18 mouse cellular contexts compared by ENCODE assay signal in the genomic region with DNA sequence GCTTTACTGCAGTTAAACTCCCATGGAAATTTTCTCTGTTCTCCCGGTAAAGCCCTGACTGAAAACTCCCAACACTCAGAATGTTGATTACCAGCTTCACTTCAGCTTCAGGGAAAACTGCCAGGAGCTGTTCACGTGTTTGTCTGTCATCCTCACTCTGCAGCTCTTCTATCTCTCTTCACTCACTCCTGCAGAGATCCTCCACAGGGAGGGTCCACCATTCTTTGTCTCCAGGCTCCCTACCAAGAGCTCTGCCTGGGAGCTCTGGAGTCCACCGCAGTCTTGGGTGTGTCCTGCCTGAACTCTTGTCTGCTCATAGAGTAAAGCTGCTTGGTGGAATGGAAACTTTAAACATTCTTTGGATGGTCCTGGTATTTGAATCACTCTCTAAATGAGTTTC. TPM values are rescaled to one million over a fixed set of nuclear protein-coding genes. Genes with fewer than 3 reads are reported as not detected.
DNase-seq lines count a peak whose midpoint lies in the region; ATAC-seq and TF ChIP-seq lines count a peak whose summit lies in the region.
"Had no signal": no experiment of that assay in that cellular context is flagged by ENCODE, and none has a peak within 500 bp of the region (broad histone marks: within the 10 kb centered on the region; RNA-seq: fewer than 3 reads in every experiment).

No protein-coding gene starts in this region.

- no peaks in the 10 kb centered on the region for H3K36me3 ChIP-seq in heart, embryonic 16.5 days (ENCODE audit: control insufficient read depth, insufficient read depth)
- no peaks in the 10 kb centered on the region for H3K36me3 ChIP-seq in stomach, embryonic 16.5 days (ENCODE audit: control insufficient read depth, insufficient read depth, low read length)
- H3K36me3 ChIP-seq in stomach, postnatal 0 days (ENCODE audit: control insufficient read depth, insufficient read depth, low read length), result no peaks in the 10 kb centered on the region
- H3K36me3 ChIP-seq in embryonic facial prominence, embryonic 15.5 days, result no peaks in the 10 kb centered on the region
- H3K36me3 ChIP-seq: hindbrain, embryonic 13.5 days; liver, embryonic 15.5 days had no signal

- TF ChIP-seq EP300 in stomach, postnatal 0 days (optimal IDR thresholded peaks at IDR 0.05), result no peak

- TF ChIP-seq CTCF in stomach, postnatal 0 days (IDR thresholded peaks at IDR 0.05; ENCODE audit: low read depth), result no peak

- H3K4me3 ChIP-seq in heart, embryonic 16.5 days (ENCODE audit: low read length), result no peak overlapping the region
- H3K4me3 ChIP-seq in stomach, embryonic 16.5 days (replicated peaks; ENCODE audit: low read length), result no peak overlapping the region
- H3K4me3 ChIP-seq in stomach, postnatal 0 days (ENCODE audit: low read depth, low read length), result no peak overlapping the region
- no peak overlapping the region for H3K4me3 ChIP-seq in embryonic facial prominence, embryonic 15.5 days (replicated peaks)
- H3K4me3 ChIP-seq: hindbrain, embryonic 13.5 days; liver, embryonic 15.5 days; megakaryocyte, embryonic 14.5 days had no signal

- H3K9ac ChIP-seq in heart, embryonic 16.5 days (ENCODE audit: low read length), result no peak overlapping the region
- H3K9ac ChIP-seq in stomach, embryonic 16.5 days (ENCODE audit: low read length), result no peak overlapping the region
- H3K9ac ChIP-seq in stomach, postnatal 0 days (ENCODE audit: low read length), result no peak overlapping the region
- H3K9ac ChIP-seq in embryonic facial prominence, embryonic 15.5 days, result no peak overlapping the region
- H3K9ac ChIP-seq: hindbrain, embryonic 13.5 days; liver, embryonic 15.5 days had no signal

- no peak for ATAC-seq in heart, embryonic 16.5 days (replicated peaks; ENCODE audit: extremely low read depth, insufficient read depth, low FRiP score)
- ATAC-seq in stomach, embryonic 16.5 days (ENCODE audit: insufficient read depth, low FRiP score), result 0 out of 2 replicates have a peak, but pooled peaks have one; percentile 14
- ATAC-seq in stomach, postnatal 0 days (ENCODE audit: low FRiP score, low TSS enrichment), result no peak
- peak; percentile 51; the same call in 1 of the 2 replicates for ATAC-seq in embryonic facial prominence, embryonic 15.5 days (ENCODE audit: insufficient number of reproducible peaks, low FRiP score, low TSS enrichment, low read depth)
- ATAC-seq: CD4-positive, CD25-positive, alpha-beta regulatory T cell, adult 4 months had no signal

- 0 out of 2 replicates have a peak overlapping the region, but pooled peaks have one; percentile 25 for H3K27ac ChIP-seq in heart, embryonic 16.5 days (ENCODE audit: low read length)
- peak overlapping the region; percentile 42; the same call in 1 of the 2 replicates for H3K27ac ChIP-seq in stomach, embryonic 16.5 days (ENCODE audit: low read length)
- no peak overlapping the region for H3K27ac ChIP-seq in stomach, postnatal 0 days (replicated peaks)
- H3K27ac ChIP-seq in embryonic facial prominence, embryonic 15.5 days (replicated peaks), result no peak overlapping the region
- H3K27ac ChIP-seq: hindbrain, embryonic 13.5 days; liver, embryonic 15.5 days had no signal

- DNase-seq in heart, postnatal 25 days (ENCODE audit: low spot score), result no peak
- no peak for DNase-seq in stomach, postnatal 0 days (ENCODE audit: low spot score)
- no peak for DNase-seq in spleen, adult 18-20 months
- DNase-seq in cerebellum, postnatal 25 days, result no peak
- DNase-seq: adrenal gland, postnatal 36 days; cerebellum, postnatal 10 days; kidney, adult 18-20 months; kidney, postnatal 36 days; left cerebral cortex, postnatal 4 days; right cerebral cortex, postnatal 14 days; thymus, adult 2 months had no signal

- H3K4me1 ChIP-seq in heart, embryonic 16.5 days (ENCODE audit: control insufficient read depth, insufficient read depth, low read length), result peaks cover 2% of the 10 kb centered on the region; the same call in 1 of the 2 replicates
- peaks cover 15% of the 10 kb centered on the region for H3K4me1 ChIP-seq in stomach, embryonic 16.5 days (ENCODE audit: control insufficient read depth, insufficient read depth, low read length)
- no peaks in the 10 kb centered on the region for H3K4me1 ChIP-seq in stomach, postnatal 0 days (replicated peaks; ENCODE audit: control insufficient read depth, insufficient read depth)
- H3K4me1 ChIP-seq in embryonic facial prominence, embryonic 15.5 days, result peaks cover 29% of the 10 kb centered on the region
- H3K4me1 ChIP-seq: liver, embryonic 15.5 days had no signal

- H3K9me3 ChIP-seq in heart, embryonic 16.5 days (replicated peaks; ENCODE audit: control insufficient read depth, low read length), result peaks cover 3% of the 10 kb centered on the region
- H3K9me3 ChIP-seq in stomach, embryonic 16.5 days (replicated peaks; ENCODE audit: control insufficient read depth, low read length), result no peaks in the 10 kb centered on the region
- H3K9me3 ChIP-seq in stomach, postnatal 0 days (ENCODE audit: control insufficient read depth, low read length), result no peaks in the 10 kb centered on the region
- H3K9me3 ChIP-seq in embryonic facial prominence, embryonic 15.5 days (replicated peaks), result no peaks in the 10 kb centered on the region
- H3K9me3 ChIP-seq: hindbrain, embryonic 13.5 days; liver, embryonic 15.5 days had no signal

- 18% methylated on average over 3 of the region's 3 CpGs for WGBS in heart, embryonic 16.5 days
- 32% methylated on average over 3 of the region's 3 CpGs for WGBS in stomach, embryonic 16.5 days
- 21% methylated on average over 3 of the region's 3 CpGs for WGBS in stomach, postnatal 0 days
- WGBS in embryonic facial prominence, embryonic 15.5 days, result 19% methylated on average over 3 of the region's 3 CpGs

- 0 out of 2 replicates have a peak, but pooled peaks cover 2% of the 10 kb centered on the region for H3K27me3 ChIP-seq in heart, embryonic 16.5 days (ENCODE audit: control insufficient read depth, insufficient read depth, low read length)
- H3K27me3 ChIP-seq in stomach, embryonic 16.5 days (ENCODE audit: control insufficient read depth, insufficient read depth, low read length), result no peaks in the 10 kb centered on the region
- no peaks in the 10 kb centered on the region for H3K27me3 ChIP-seq in stomach, postnatal 0 days (ENCODE audit: control insufficient read depth, insufficient read depth, low read length)
- no peaks in the 10 kb centered on the region for H3K27me3 ChIP-seq in embryonic facial prominence, embryonic 15.5 days
- H3K27me3 ChIP-seq: hindbrain, embryonic 13.5 days; liver, embryonic 15.5 days had no signal

- H3K4me2 ChIP-seq in heart, embryonic 16.5 days (ENCODE audit: low read depth, low read length), result no peak overlapping the region
- no peak overlapping the region for H3K4me2 ChIP-seq in stomach, embryonic 16.5 days (ENCODE audit: low read depth, low read length)
- no peak overlapping the region for H3K4me2 ChIP-seq in stomach, postnatal 0 days (replicated peaks; ENCODE audit: low read depth)
- no peak overlapping the region for H3K4me2 ChIP-seq in embryonic facial prominence, embryonic 15.5 days (replicated peaks)
- H3K4me2 ChIP-seq: hindbrain, embryonic 13.5 days; liver, embryonic 15.5 days had no signal

- intact Hi-C loops in heart, postnatal 25 days (cut with DNase I), result no loop called here

RNA-seq across cellular contexts. Expression of a gene that starts 25.4 kb away (rescaled TPM):
- polyA plus RNA-seq in heart, embryonic 16.5 days (2015; fragmentation: Nextera tagmentation; extraction: Ambion mirVana), result 2.9 and 3.2 TPM in 2 replicates
- 1 to 10 TPM; 5.6 to 6.9 TPM for total RNA-seq in heart, postnatal 25 days (2021)
- 5.3 and 5.8 TPM in 2 replicates for polyA plus RNA-seq in stomach, embryonic 16.5 days (2015; fragmentation: Nextera tagmentation; extraction: Ambion mirVana)
- 3.9 and 4.5 TPM in 2 replicates for polyA plus RNA-seq in stomach, postnatal 0 days (2015; fragmentation: Nextera tagmentation; extraction: Ambion mirVana)
- 11.9 TPM in 2 replicates for polyA plus RNA-seq in embryonic facial prominence, embryonic 15.5 days (2015; fragmentation: Nextera tagmentation; extraction: Ambion mirVana)
- polyA plus RNA-seq: CD4-positive, CD25-positive, alpha-beta regulatory T cell, adult 4 months had no signal

RNA-seq across cellular contexts. Expression of a gene that starts 59.2 kb away (rescaled TPM):
- 0.10 and 0.41 TPM in 2 replicates for polyA plus RNA-seq in heart, embryonic 16.5 days (2015; fragmentation: Nextera tagmentation; extraction: Ambion mirVana)
- total RNA-seq in heart, postnatal 25 days (2021), result under 1 TPM in 1 of 2 experiments, not detected in 1; 0.61 TPM
- polyA plus RNA-seq in stomach, embryonic 16.5 days (2015; fragmentation: Nextera tagmentation; extraction: Ambion mirVana), result 0.34 and 0.35 TPM in 2 replicates
- 0.51 and 1.2 TPM in 2 replicates for polyA plus RNA-seq in stomach, postnatal 0 days (2015; fragmentation: Nextera tagmentation; extraction: Ambion mirVana)
- 9.0 and 13.4 TPM in 2 replicates for polyA plus RNA-seq in embryonic facial prominence, embryonic 15.5 days (2015; fragmentation: Nextera tagmentation; extraction: Ambion mirVana)
- polyA plus RNA-seq: liver, embryonic 15.5 days had no signal

Comparison
In these comparisons a context has a peak if more than half of its experiments do, and no peak if none do; other contexts are left out.
1. ATAC-seq: peak in stomach, embryonic 16.5 days (single experiment) and embryonic facial prominence, embryonic 15.5 days (single experiment); none in heart, embryonic 16.5 days (single experiment) and stomach, postnatal 0 days (single experiment).
2. H3K27ac ChIP-seq: peak in heart, embryonic 16.5 days (single experiment) and stomach, embryonic 16.5 days (single experiment); none in stomach, postnatal 0 days (single experiment) and embryonic facial prominence, embryonic 15.5 days (single experiment).